Mouse (Mus musculus) stomach, embryonic 15.5 days (tissue): ENCODE results near the gene Lamc1. TPM values are rescaled to one million over a fixed set of nuclear protein-coding genes. Genes with fewer than 3 reads are reported as not detected.
A peak's percentile ranks its signal among the peaks of the same experiment; 100 is the strongest.
"Not testable (repeated sequence)": the region's sequence is repeated elsewhere in the genome, so short reads cannot be mapped to it uniquely, and the experiment has no call there.

Experiments used
- ATAC-seq: fragments of 200-750 bp; cut with Nextera tagmentation; 2 replicates; pipeline ENCODE4 v1.8.0; 2017; ENCODE audit warnings: low read depth, moderate number of reproducible peaks, moderate TSS enrichment; ENCODE audit not compliant: insufficient read depth, low FRiP score
- H3K27ac ChIP-seq: fragments of 300-500 bp; sonication (generic); 2 replicates; pipeline ENCODE4 v1.5.1; 2015; ENCODE audit warnings: mild to moderate bottlenecking, inconsistent platforms
- H3K27me3 ChIP-seq: fragments of 300-500 bp; sonication (generic); replicated peaks from 2 replicates; pipeline ENCODE4 v1.6.1; 2015; ENCODE audit warnings: inconsistent platforms
- H3K36me3 ChIP-seq: fragments of 300-500 bp; sonication (generic); 2 replicates; pipeline ENCODE4 v1.6.1; 2015; ENCODE audit warnings: inconsistent platforms
- H3K4me1 ChIP-seq: fragments of 300-500 bp; sonication (generic); 2 replicates; pipeline ENCODE4 v1.6.1; 2015; ENCODE audit warnings: inconsistent platforms
- H3K4me2 ChIP-seq: fragments of 300-500 bp; sonication (generic); 2 replicates; pipeline ENCODE4 v1.6.1; 2015; ENCODE audit warnings: mild to moderate bottlenecking, inconsistent platforms
- H3K4me3 ChIP-seq: fragments of 300-500 bp; sonication (generic); replicated peaks from 2 replicates; pipeline ENCODE4 v1.5.1; 2015; ENCODE audit warnings: inconsistent platforms
- H3K9ac ChIP-seq: fragments of 300-500 bp; sonication (generic); 2 replicates; pipeline ENCODE4 v1.6.1; 2015; ENCODE audit warnings: inconsistent platforms
- H3K9me3 ChIP-seq: fragments of 300-500 bp; sonication (generic); 2 replicates; pipeline ENCODE4 v1.6.1; 2016; ENCODE audit warnings: inconsistent platforms
- WGBS: fragments of 180-500 bp; shearing (Covaris S2); methylation state at CpG from one replicate; pipeline ENCODE4 v1.1.7; 2015; 5-methylcytosine and 5-hydroxymethylcytosine counted together
- polyA plus RNA-seq: library from polyadenylated mRNA; unstranded; fragments of >200 nt; fragmentation: Nextera tagmentation; extraction: Ambion mirVana; gene quantifications from 2 replicates; pipeline ENCODE4 v1.2.1, GENCODE M21; 2015

Gene Lamc1
- polyA plus RNA-seq, 1 experiment from 2014 or later = 64.0 TPM

GRCm38 (mm10) chr1:153354466-153354865, 21.9 kb upstream of the Lamc1 start:
- Histone ChIP-seq H3K4me2 (no peak overlapping the region), H3K36me3 (no peaks in the 10 kb centered on the region), H3K4me1 (no peaks in the 10 kb centered on the region; the same call in 1 of the 2 replicates), H3K4me3 (no peak overlapping the region), H3K9ac (no peak overlapping the region), H3K9me3 (no peaks in the 10 kb centered on the region), H3K27me3 (no peaks in the 10 kb centered on the region), H3K27ac (no peak overlapping the region)
- WGBS = 34% methylated on average over 2 of the region's 2 CpGs
- ATAC-seq = no peak

- Histone ChIP-seq H3K36me3 (no peaks in the 10 kb centered on the region), H3K4me3 (no peak overlapping the region), H3K27ac (no peak overlapping the region), H3K27me3 (no peaks in the 10 kb centered on the region), H3K4me2 (no peak overlapping the region), H3K4me1 (no peaks in the 10 kb centered on the region; the same call in 1 of the 2 replicates), H3K9me3 (no peaks in the 10 kb centered on the region), H3K9ac (no peak overlapping the region)
- 64% methylated on average over 18 of the region's 18 CpGs for WGBS
- ATAC-seq = no peak
Measured at GRCm38 (mm10) chr1:153353736-153354430, 21.3 kb upstream of the Lamc1 start.

DNA sequence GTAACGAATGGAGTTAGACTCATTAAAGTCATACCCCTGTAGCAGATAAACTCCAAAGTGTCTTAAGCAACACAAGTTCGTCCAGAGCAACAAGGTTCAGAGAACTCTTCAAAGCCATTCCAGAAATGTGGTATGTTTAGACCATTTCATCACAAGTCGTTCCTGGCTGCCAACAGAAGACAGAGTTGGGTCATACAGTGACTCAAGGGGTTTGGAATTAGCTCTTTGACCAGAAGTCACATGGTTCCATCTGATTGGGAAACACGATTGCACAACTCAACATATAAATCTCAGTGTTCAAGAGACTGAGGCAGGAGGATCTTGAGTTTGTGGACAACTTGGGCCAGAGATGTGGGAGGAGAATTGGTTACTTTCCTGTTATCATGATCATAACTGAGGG, 18.4 kb upstream of the Lamc1 start:
- Histone ChIP-seq H3K9me3 (no peaks in the 10 kb centered on the region), H3K27ac (no peak overlapping the region), H3K9ac (no peak overlapping the region), H3K4me1 (no peaks in the 10 kb centered on the region; the same call in 1 of the 2 replicates), H3K4me3 (no peak overlapping the region), H3K36me3 (no peaks in the 10 kb centered on the region), H3K4me2 (no peak overlapping the region), H3K27me3 (no peaks in the 10 kb centered on the region)
- WGBS = 64% methylated on average over 4 of the region's 4 CpGs
- ATAC-seq = no peak

- Histone ChIP-seq H3K36me3 (no peaks in the 10 kb centered on the region), H3K4me3 (no peak overlapping the region), H3K9ac (no peak overlapping the region), H3K4me2 (no peak overlapping the region), H3K27me3 (no peaks in the 10 kb centered on the region), H3K27ac (no peak overlapping the region), H3K9me3 (no peaks in the 10 kb centered on the region), H3K4me1 (no peaks in the 10 kb centered on the region)
- no peak for ATAC-seq
- 66% methylated on average over 3 of the region's 3 CpGs for WGBS
Measured at GRCm38 (mm10) chr1:153347726-153348125, 15.1 kb upstream of the Lamc1 start.

DNA sequence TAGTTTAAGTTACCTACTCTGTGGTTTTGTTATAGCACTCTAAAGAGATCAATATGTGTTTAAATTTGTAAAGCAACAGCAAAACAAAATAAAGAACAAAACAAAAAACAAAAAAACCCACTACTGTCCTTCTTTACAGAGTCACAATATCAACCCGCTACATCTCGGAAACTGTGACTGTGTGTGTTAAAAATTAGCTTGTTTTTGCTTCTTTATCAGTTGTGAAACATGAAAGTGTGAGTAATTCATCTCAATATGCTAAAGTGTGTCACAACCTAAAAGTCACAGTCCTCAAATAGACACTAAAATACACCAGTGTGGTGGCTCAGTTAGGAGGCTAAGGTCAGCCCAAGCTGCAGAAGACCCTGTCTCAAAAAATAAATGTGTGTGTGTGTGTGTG, 14.5 kb upstream of the Lamc1 start:
- Histone ChIP-seq H3K27ac (no peak overlapping the region), H3K4me1 (no peaks in the 10 kb centered on the region), H3K9ac (no peak overlapping the region), H3K4me2 (no peak overlapping the region), H3K27me3 (no peaks in the 10 kb centered on the region), H3K4me3 (no peak overlapping the region), H3K36me3 (no peaks in the 10 kb centered on the region), H3K9me3 (no peaks in the 10 kb centered on the region)
- 90% methylated on average over 2 of the region's 2 CpGs for WGBS
- no peak for ATAC-seq

DNA sequence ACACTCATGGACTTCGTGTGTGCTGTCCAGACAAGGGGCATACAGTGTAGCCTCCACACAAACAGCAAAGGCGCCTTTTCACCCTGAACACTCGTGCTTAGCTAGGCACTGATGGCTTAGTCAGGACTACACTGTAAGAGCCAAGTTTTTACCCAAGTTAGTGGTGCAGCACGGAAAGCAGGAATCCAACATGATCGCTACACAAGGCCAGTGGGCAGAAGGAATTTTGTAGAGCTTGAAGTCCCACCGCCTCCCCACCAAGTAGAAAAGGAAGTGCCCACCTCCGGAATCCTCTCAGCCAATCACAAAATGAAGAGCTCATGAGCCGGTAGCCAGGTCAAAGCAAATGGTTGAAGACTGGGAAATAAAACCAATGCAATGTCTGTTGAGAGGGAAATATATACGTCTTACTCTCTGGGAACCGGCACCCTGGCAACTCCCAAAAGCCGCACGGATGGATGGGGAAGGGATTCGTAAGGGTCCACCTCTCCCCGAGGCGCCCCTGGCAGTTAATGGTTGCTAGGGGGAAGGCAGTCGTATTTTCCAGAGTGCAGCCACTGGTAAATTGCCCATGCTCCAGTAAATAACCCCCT, 13.2 kb upstream of the Lamc1 start:
- Histone ChIP-seq H3K4me2 (no peak overlapping the region), H3K9me3 (no peaks in the 10 kb centered on the region), H3K27ac (no peak overlapping the region), H3K9ac (no peak overlapping the region), H3K4me1 (no peaks in the 10 kb centered on the region), H3K27me3 (no peaks in the 10 kb centered on the region), H3K4me3 (no peak overlapping the region), H3K36me3 (no peaks in the 10 kb centered on the region)
- 73% methylated on average over 16 of the region's 16 CpGs for WGBS
- no peak for ATAC-seq

- ATAC-seq = no peak
- H3K9ac ChIP-seq = no peak overlapping the region
- no peak overlapping the region for H3K27ac ChIP-seq
- H3K27me3 ChIP-seq = no peaks in the 10 kb centered on the region
- H3K4me3 ChIP-seq = no peak overlapping the region
- H3K4me2 ChIP-seq = no peak overlapping the region
- H3K4me1 ChIP-seq = no peaks in the 10 kb centered on the region
- no peaks in the 10 kb centered on the region for H3K36me3 ChIP-seq
- WGBS = 81% methylated on average over 2 of the region's 2 CpGs
- H3K9me3 ChIP-seq = no peaks in the 10 kb centered on the region
Measured at GRCm38 (mm10) chr1:153345002-153345401, 12.4 kb upstream of the Lamc1 start.

DNA sequence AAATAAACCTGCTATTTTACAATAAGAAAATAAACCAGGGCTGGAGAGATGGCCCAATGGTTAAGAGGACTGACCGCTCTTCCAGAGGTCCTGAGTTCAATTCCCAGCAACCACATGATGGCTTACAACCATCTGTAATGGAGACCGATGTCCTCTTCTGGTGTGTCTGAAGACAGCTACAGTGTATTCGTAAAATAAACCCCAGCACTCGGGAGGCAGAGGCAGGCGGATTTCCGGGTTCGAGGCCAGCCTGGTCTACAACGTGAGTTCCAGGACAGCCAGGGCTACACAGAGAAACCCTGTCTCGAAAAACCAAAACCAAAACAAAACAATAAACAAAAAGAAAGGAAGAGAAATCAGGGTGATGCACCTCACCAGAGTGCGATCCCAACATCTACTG, 2.9 kb upstream of the Lamc1 start:
- H3K9me3 ChIP-seq, H3K36me3 ChIP-seq, H3K27ac ChIP-seq, H3K4me2 ChIP-seq, H3K4me1 ChIP-seq, H3K27me3 ChIP-seq, ATAC-seq, H3K4me3 ChIP-seq, H3K9ac ChIP-seq: not testable (repeated sequence)
- 94% methylated on average over 10 of the region's 10 CpGs for WGBS

DNA sequence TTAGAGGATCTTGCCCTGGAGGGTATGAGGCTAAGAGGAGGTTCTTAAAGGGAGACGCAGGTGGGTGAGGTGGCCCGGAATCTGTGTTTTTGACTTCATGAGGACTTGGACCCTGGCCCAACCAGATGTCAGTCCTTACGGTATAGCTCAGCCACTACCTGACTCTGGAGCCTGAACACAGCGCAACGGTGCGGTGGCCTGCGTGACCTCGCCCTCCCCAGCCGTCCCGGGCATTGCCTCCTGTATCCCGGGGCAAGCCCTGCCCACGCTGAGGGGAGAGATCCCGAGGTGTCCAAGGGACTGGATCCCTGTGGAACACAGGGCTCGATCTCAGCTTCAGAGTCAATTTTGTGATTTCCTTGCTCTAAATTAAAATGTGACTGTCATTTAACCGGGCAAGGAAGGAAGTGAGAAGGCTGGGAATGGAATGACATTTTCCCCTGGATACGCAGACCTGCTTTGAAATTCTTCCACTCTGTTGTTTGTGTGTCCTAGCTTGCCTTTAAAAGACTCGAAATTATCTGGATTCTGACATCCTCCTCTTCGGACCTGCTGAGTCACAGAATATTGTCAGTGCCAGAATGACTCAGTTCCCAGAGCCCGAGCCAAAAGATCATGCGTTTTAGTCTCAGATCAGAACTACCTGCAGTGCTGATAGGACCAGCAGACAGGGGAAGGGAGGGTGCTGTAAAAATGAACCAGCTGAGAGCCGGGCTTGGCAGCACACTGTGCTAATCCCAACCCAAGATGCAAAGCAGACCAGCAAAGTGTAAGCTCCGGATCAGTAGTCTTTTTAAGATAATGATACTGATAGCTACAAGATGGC, 923 bp upstream of the Lamc1 start:
- Histone ChIP-seq H3K4me1 (peaks cover 15% of the 10 kb centered on the region), H3K9ac (peak overlapping the region; percentile 39), H3K9me3 (no peaks in the 10 kb centered on the region), H3K4me3 (peak overlapping the region; percentile 98), H3K4me2 (peak overlapping the region; percentile 88), H3K27me3 (no peaks in the 10 kb centered on the region), H3K27ac (peak overlapping the region; percentile 95), H3K36me3 (no peaks in the 10 kb centered on the region)
- 4% methylated on average over 22 of the region's 22 CpGs for WGBS
- peak; percentile 57 for ATAC-seq

DNA sequence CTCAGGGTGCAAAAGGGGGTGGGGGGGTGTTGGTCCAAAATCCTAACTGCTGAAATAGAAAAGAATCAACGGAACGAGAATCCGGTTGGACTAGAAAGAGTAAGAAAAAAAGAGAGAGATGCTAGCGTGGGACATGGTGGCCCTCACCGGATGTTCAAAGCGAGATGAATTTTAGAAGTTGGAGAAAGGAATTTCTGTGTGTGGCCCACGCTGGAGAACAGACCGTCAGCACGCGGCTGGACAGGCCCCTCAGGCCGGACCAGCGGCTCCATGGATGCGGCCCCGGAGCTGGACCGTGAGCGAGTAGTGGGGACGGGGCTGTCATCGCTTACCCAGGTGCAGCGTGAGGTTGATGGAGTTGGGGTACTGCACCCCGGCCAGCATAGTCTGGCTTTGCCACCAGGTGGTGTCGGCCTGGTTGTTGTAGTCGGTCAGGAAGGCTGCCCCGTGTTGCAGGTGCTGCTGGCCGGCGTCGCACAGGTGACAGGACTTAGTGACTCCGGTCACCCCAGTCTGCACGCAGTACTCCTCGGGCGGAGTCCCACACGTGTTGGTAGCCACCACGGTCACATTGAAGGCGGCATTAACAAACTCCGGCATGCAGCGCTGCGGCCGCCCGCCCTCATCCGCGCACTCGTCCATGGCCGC, 666 bp downstream of the Lamc1 start:
- Histone ChIP-seq H3K4me2 (peak overlapping the region; percentile 88), H3K27ac (peak overlapping the region; percentile 95), H3K27me3 (no peaks in the 10 kb centered on the region), H3K4me3 (peak overlapping the region; percentile 98), H3K36me3 (no peaks in the 10 kb centered on the region), H3K9ac (peak overlapping the region; percentile 96), H3K9me3 (no peaks in the 10 kb centered on the region), H3K4me1 (peaks cover 15% of the 10 kb centered on the region)
- ATAC-seq = peak; percentile 40
- WGBS = under 1% methylated on average over 42 of the region's 42 CpGs

GRCm38 (mm10) chr1:153331206-153331605, 1.4 kb downstream of the Lamc1 start:
- H3K36me3 ChIP-seq = no peaks in the 10 kb centered on the region
- H3K9me3 ChIP-seq = no peaks in the 10 kb centered on the region
- H3K4me1 ChIP-seq = peaks cover 15% of the 10 kb centered on the region
- no peak for ATAC-seq
- H3K4me2 ChIP-seq = peak overlapping the region; percentile 88
- H3K4me3 ChIP-seq = peak overlapping the region; percentile 98
- no peak overlapping the region for H3K27ac ChIP-seq
- 2% methylated on average over 4 of the region's 4 CpGs for WGBS
- H3K9ac ChIP-seq = peak overlapping the region; percentile 96
- no peaks in the 10 kb centered on the region for H3K27me3 ChIP-seq
